Mouse (Mus musculus) MEL (cell line): ENCODE measurements around the gene 9130023H24Rik. TPM values are rescaled to one million over a fixed set of nuclear protein-coding genes. Genes with fewer than 3 reads are reported as not detected.

Source experiments
- DNase-seq: peaks from one replicate; pipeline ENCODE4 v3.0.0; 2011; ENCODE audit warnings: low read depth, low spot score
- H3K27ac ChIP-seq: 2 replicates; pipeline ENCODE4 v1.5.1; 2012; ENCODE audit warnings: low read depth, mild to moderate bottlenecking, control low read depth, low read length, moderate library complexity; ENCODE audit not compliant: control insufficient read depth
- H3K27me3 ChIP-seq, 2 experiments: fragments of 150-350 bp in 1 of 2; sonication (generic) in 1 of 2; 2 replicates each; pipeline ENCODE4 v1.6.1; 2012; ENCODE audit warnings: low read length in 2 of 2, mild to moderate bottlenecking in 2 of 2, improper control_type of control experiment in 1 of 2, moderate library complexity in 1 of 2; ENCODE audit not compliant: insufficient read depth in 2 of 2, control insufficient read depth in 1 of 2
- H3K36me3 ChIP-seq, 2 experiments: 2 replicates each; pipeline ENCODE4 v1.6.1; 2012 to 2014; ENCODE audit warnings: low read length in 2 of 2, improper control_type of control experiment in 1 of 2, inconsistent platforms in 1 of 2, mild to moderate bottlenecking in 1 of 2; ENCODE audit not compliant: insufficient read depth in 2 of 2, control insufficient read depth in 1 of 2
- H3K4me1 ChIP-seq, 2 experiments: fragments of 150-350 bp in 1 of 2; sonication (generic) in 1 of 2; 2 replicates each; pipeline ENCODE4 v1.6.1; 2012; ENCODE audit warnings: low read length in 2 of 2, improper control_type of control experiment in 1 of 2, mild to moderate bottlenecking in 1 of 2; ENCODE audit not compliant: insufficient read depth in 2 of 2, control insufficient read depth in 1 of 2
- H3K4me3 ChIP-seq, 2 experiments: fragments of 150-350 bp in 1 of 2; sonication (generic) in 1 of 2; 2 replicates each; pipeline ENCODE4 v1.5.1; 2012; ENCODE audit warnings: low read depth in 2 of 2, low read length in 2 of 2, mild to moderate bottlenecking in 2 of 2, moderate library complexity in 2 of 2, control low read depth in 1 of 2, improper control_type of control experiment in 1 of 2; ENCODE audit not compliant: control insufficient read depth in 1 of 2, insufficient read depth in 1 of 2
- H3K79me2 ChIP-seq: 2 replicates; pipeline ENCODE4 v1.6.1; 2012; ENCODE audit warnings: mild to moderate bottlenecking, low read length, moderate library complexity; ENCODE audit not compliant: control insufficient read depth, poor library complexity, insufficient read depth
- H3K9ac ChIP-seq: 2 replicates; pipeline ENCODE4 v1.6.1; 2012; ENCODE audit warnings: low read depth, mild to moderate bottlenecking, control low read depth, low read length, moderate library complexity; ENCODE audit not compliant: control insufficient read depth, poor library complexity, severe bottlenecking
- H3K9me3 ChIP-seq: fragments of 150-350 bp; sonication (generic); replicated peaks from 2 replicates; pipeline ENCODE4 v1.6.1; 2012; ENCODE audit warnings: mild to moderate bottlenecking, low read length, improper control_type of control experiment, moderate library complexity; ENCODE audit not compliant: insufficient read depth
- CHD1 ChIP-seq: IDR thresholded peaks from 2 replicates; pipeline ENCODE4 v1.6.1; 2012; ENCODE audit warnings: low read depth, mild to moderate bottlenecking, inconsistent platforms, low read length, improper control_type of control experiment
- ELF1 ChIP-seq: IDR thresholded peaks from 2 replicates; pipeline ENCODE4 v1.6.1; 2014; ENCODE audit warnings: low read depth, mild to moderate bottlenecking, inconsistent platforms, low read length, improper control_type of control experiment, moderate library complexity
- EP300 ChIP-seq, 2 experiments: IDR thresholded peaks; 2 replicates each; pipeline ENCODE4 v1.6.1; 2011; ENCODE audit warnings: improper control_type of control experiment in 2 of 2, low read length in 2 of 2, low read depth in 1 of 2, mild to moderate bottlenecking in 1 of 2
- HCFC1 ChIP-seq: IDR thresholded peaks from 2 replicates; pipeline ENCODE4 v1.6.1; 2012; ENCODE audit warnings: low read depth, mild to moderate bottlenecking, inconsistent platforms, low read length, improper control_type of control experiment, moderate library complexity
- JUND ChIP-seq: IDR thresholded peaks from 2 replicates; pipeline ENCODE4 v1.6.1; 2011; ENCODE audit warnings: low read depth, mild to moderate bottlenecking, improper control_type of control experiment, low read length
- KAT2A ChIP-seq: conservative IDR thresholded peaks from 2 replicates; pipeline ENCODE4 v1.6.1; 2012; ENCODE audit warnings: low read depth, low read length, improper control_type of control experiment, inconsistent platforms
- MXI1 ChIP-seq: IDR thresholded peaks from 2 replicates; pipeline ENCODE4 v1.6.1; 2011; ENCODE audit warnings: mild to moderate bottlenecking, low read depth, low read length, improper control_type of control experiment
- NELFE ChIP-seq: IDR thresholded peaks from 2 replicates; pipeline ENCODE4 v1.6.1; 2011; ENCODE audit warnings: low read depth, low read length, improper control_type of control experiment
- NRF1 ChIP-seq: IDR thresholded peaks from 2 replicates; pipeline ENCODE4 v1.6.1; 2014; ENCODE audit warnings: low read depth, mild to moderate bottlenecking, inconsistent platforms, low read length, improper control_type of control experiment, moderate library complexity; ENCODE audit not compliant: poor library complexity, insufficient read depth, severe bottlenecking
- POLR2A ChIP-seq, 2 experiments: IDR thresholded peaks; 2 replicates each; pipeline ENCODE4 v1.6.1; 2011 to 2012; ENCODE audit warnings: low read length in 2 of 2, mild to moderate bottlenecking in 2 of 2, control low read depth in 1 of 2, improper control_type of control experiment in 1 of 2, low read depth in 1 of 2, moderate library complexity in 1 of 2; ENCODE audit not compliant: control insufficient read depth in 1 of 2, insufficient read depth in 1 of 2, poor library complexity in 1 of 2
- POLR2AphosphoS2 ChIP-seq: IDR thresholded peaks from 2 replicates; pipeline ENCODE4 v1.6.1; 2011; ENCODE audit warnings: low read length, improper control_type of control experiment
- RCOR1 ChIP-seq: IDR thresholded peaks from 2 replicates; pipeline ENCODE4 v1.6.1; 2012; ENCODE audit warnings: low read depth, mild to moderate bottlenecking, inconsistent platforms, low read length, improper control_type of control experiment
- SMC3 ChIP-seq: IDR thresholded peaks from 2 replicates; pipeline ENCODE4 v1.6.1; 2011; ENCODE audit warnings: low read depth, low read length, improper control_type of control experiment
- TBP ChIP-seq: IDR thresholded peaks from 2 replicates; pipeline ENCODE4 v1.8.0; 2011; ENCODE audit warnings: low read depth, low read length, improper control_type of control experiment
- TCF12 ChIP-seq: IDR thresholded peaks from 2 replicates; pipeline ENCODE4 v1.6.1; 2014; ENCODE audit warnings: low read depth, mild to moderate bottlenecking, inconsistent platforms, low read length, improper control_type of control experiment, moderate library complexity
- ZMIZ1 ChIP-seq: IDR thresholded peaks from 2 replicates; pipeline ENCODE4 v1.6.1; 2012; ENCODE audit warnings: low read depth, mild to moderate bottlenecking, inconsistent platforms, low read length, improper control_type of control experiment, moderate library complexity
- polyA plus RNA-seq, 2 experiments: library from polyadenylated mRNA; stranded (reverse) in 1 of 2; unstranded in 1 of 2; fragments of >175 nt in 1 of 2; fragments of >200 nt in 1 of 2; gene quantifications; 2 replicates each; pipeline versions ENCODE4 v1.2.1 to v1.2.4; 2012; ENCODE audit warnings: low replicate concordance in 2 of 2, low read depth in 1 of 2; ENCODE audit not compliant: insufficient read length in 2 of 2, insufficient read depth in 1 of 2, missing spikeins in 1 of 2
- total RNA-seq: library from RNA; depleted of rRNA; stranded (reverse); fragments of 300-350 nt; gene quantifications from 2 replicates; pipeline ENCODE4 v1.2.3, GENCODE M21; 2012

Gene 9130023H24Rik
- total and polyA plus RNA-seq, 3 experiments: 0.96 to 1.5 TPM; not detected in 1

- H3K9me3 ChIP-seq: no peaks in the 10 kb centered on the region
- H3K4me3 ChIP-seq: no peak overlapping the region
- H3K36me3 ChIP-seq: peaks cover 9 to 21% of the 10 kb centered on the region in 2 experiments
- TF ChIP-seq SMC3: no peak
- TF ChIP-seq POLR2A (IDR thresholded peaks at IDR 0.05; ENCODE audit: control insufficient read depth in 1 of 2, insufficient read depth in 1 of 2, low read depth in 1 of 2, low read length in 2 of 2, poor library complexity in 1 of 2): no peak
- no peak for TF ChIP-seq KAT2A
- TF ChIP-seq NELFE: no peak
- no peak for TF ChIP-seq ZMIZ1
- no peak for TF ChIP-seq TCF12
- TF ChIP-seq ELF1: no peak
- no peak for TF ChIP-seq MXI1
- TF ChIP-seq EP300 (IDR thresholded peaks at IDR 0.05; ENCODE audit: low read depth in 1 of 2, low read length in 2 of 2): no peak
- TF ChIP-seq TBP: no peak
- no peaks in the 10 kb centered on the region for H3K27me3 ChIP-seq
- H3K79me2 ChIP-seq: no peaks in the 10 kb centered on the region
- H3K9ac ChIP-seq: no peak overlapping the region
- H3K4me1 ChIP-seq: peaks cover 16 to 25% of the 10 kb centered on the region in 2 experiments
- no peak for DNase-seq
- H3K27ac ChIP-seq: no peak overlapping the region
Observed at GRCm38 (mm10) chr7:128285060-128285459, 47.2 kb upstream of the 9130023H24Rik start.

GRCm38 (mm10) chr7:128284047-128284446 lies 46.2 kb upstream of the 9130023H24Rik start:
- Histone ChIP-seq H3K79me2 (no peaks in the 10 kb centered on the region), H3K9me3 (no peaks in the 10 kb centered on the region), H3K27ac (no peak overlapping the region), H3K36me3 (peaks cover 13 to 14% of the 10 kb centered on the region in 2 experiments), H3K9ac (no peak overlapping the region), H3K4me1 (peaks cover 11 to 16% of the 10 kb centered on the region in 2 experiments), H3K27me3 (no peaks in the 10 kb centered on the region), H3K4me3 (no peak overlapping the region)
- no peak for TF ChIP-seq JUND
- no peak for TF ChIP-seq EP300 (IDR thresholded peaks at IDR 0.05; ENCODE audit: low read depth in 1 of 2, low read length in 2 of 2)
- no peak for TF ChIP-seq NRF1
- TF ChIP-seq CHD1: no peak
- no peak for TF ChIP-seq ELF1
- TF ChIP-seq POLR2AphosphoS2: no peak
- no peak for TF ChIP-seq HCFC1
- no peak for TF ChIP-seq RCOR1
- DNase-seq: no peak
